Mouse (Mus musculus) stomach, postnatal 0 days (tissue): Measurements from ENCODE around the gene Malsu1. TPM values are rescaled to one million over a fixed set of nuclear protein-coding genes. Genes with fewer than 3 reads are reported as not detected.

Source experiments
- ATAC-seq: fragments of 200-750 bp; cut with Nextera tagmentation; 2 replicates; pipeline ENCODE4 v1.8.0; 2017; ENCODE audit not compliant: low FRiP score, low TSS enrichment
- DNase-seq: peaks from one replicate; pipeline ENCODE4 v3.0.0-alpha.2; 2016; ENCODE audit warnings: low spot score
- H3K27ac ChIP-seq: fragments of 300-500 bp; sonication (generic); replicated peaks from 2 replicates; pipeline ENCODE4 v1.5.1; 2014; ENCODE audit warnings: mild to moderate bottlenecking, control low read depth
- H3K27me3 ChIP-seq: fragments of 300-500 bp; sonication (generic); 2 replicates; pipeline ENCODE4 v1.6.1; 2014; ENCODE audit warnings: low read length; ENCODE audit not compliant: control insufficient read depth, insufficient read depth
- H3K36me3 ChIP-seq: fragments of 300-500 bp; sonication (generic); 2 replicates; pipeline ENCODE4 v1.6.1; 2014; ENCODE audit warnings: low read length, mixed read lengths; ENCODE audit not compliant: control insufficient read depth, insufficient read depth
- H3K4me1 ChIP-seq: fragments of 300-500 bp; sonication (generic); replicated peaks from 2 replicates; pipeline ENCODE4 v1.6.1; 2014; ENCODE audit warnings: antibody characterized with exemption; ENCODE audit not compliant: control insufficient read depth, insufficient read depth
- H3K4me2 ChIP-seq: fragments of 300-500 bp; sonication (generic); replicated peaks from 2 replicates; pipeline ENCODE4 v1.6.1; 2014; ENCODE audit warnings: low read depth, mild to moderate bottlenecking, control low read depth, moderate library complexity
- H3K4me3 ChIP-seq: fragments of 300-500 bp; sonication (generic); 2 replicates; pipeline ENCODE4 v1.5.1; 2014; ENCODE audit warnings: low read depth, low read length, control low read depth
- H3K9ac ChIP-seq: fragments of 300-500 bp; sonication (generic); 2 replicates; pipeline ENCODE4 v1.6.1; 2014; ENCODE audit warnings: mild to moderate bottlenecking, low read length, control low read depth, mixed read lengths
- H3K9me3 ChIP-seq: fragments of 300-500 bp; sonication (generic); 2 replicates; pipeline ENCODE4 v1.6.1; 2016; ENCODE audit warnings: low read length; ENCODE audit not compliant: control insufficient read depth
- CTCF ChIP-seq: IDR thresholded peaks from 2 replicates; pipeline ENCODE4 v1.5.1; 2016; ENCODE audit warnings: antibody characterized with exemption, low read depth, mild to moderate bottlenecking, moderate library complexity
- EP300 ChIP-seq: optimal IDR thresholded peaks from 2 replicates; pipeline ENCODE3; 2016; ENCODE audit warnings: antibody characterized with exemption
- WGBS: fragments of 180-500 bp; shearing (Covaris S2); extraction: QIAGEN DNeasy Blood & Tissue Kit; methylation state at CpG from one replicate; pipeline ENCODE4 v1.1.7; 2014; 5-methylcytosine and 5-hydroxymethylcytosine counted together
- polyA plus RNA-seq: library from polyadenylated mRNA; unstranded; fragments of >200 nt; fragmentation: Nextera tagmentation; extraction: Ambion mirVana; gene quantifications from 2 replicates; pipeline ENCODE4 v1.2.1, GENCODE M21; 2015

Gene Malsu1
- polyA plus RNA-seq = 76.6 and 87.6 TPM in 2 replicates

DNA sequence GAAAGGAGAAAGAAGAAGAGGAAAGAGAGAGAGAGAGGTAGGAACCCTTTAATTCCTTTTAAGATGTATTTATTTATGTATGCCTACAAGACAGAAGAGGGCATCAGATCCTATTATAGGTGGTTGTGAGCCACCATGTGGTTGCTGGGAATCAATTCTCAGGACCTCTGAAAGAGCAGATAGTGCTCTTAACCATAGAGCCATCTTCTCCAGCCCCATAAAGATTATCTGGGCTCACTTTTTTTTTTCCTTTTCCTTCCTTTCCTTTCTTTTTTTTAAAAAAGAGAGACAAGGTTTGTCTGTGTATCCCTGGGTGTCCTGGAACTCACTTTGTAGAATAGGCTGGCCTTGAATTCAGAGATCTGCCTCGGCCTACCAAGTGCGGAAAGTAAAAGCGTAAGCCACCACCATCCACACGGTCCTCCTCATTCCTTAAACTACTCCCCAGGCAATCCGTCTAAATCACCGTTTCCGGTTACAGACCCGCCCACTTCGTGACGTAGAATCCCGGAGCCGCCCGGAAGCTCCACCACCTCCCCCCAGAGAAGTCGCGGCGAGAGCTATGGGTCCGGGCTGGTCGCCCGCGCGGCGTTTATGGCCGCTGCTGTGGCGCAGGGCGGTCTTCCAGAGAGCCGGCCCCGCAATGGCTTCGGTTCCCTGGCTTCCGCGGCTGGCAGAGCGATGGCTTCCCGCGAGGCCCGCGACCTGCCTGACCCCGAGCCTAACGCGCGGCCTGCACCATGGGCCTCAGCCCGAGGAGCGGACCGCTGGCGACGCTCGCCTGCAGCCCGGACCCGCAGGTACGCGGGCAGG lies at the start of gene Malsu1:
Malsu1 (plus strand) TSS at position 492 of the 813 bp plus-strand sequence.
- peak; percentile 98 for ATAC-seq
- peak within 1 kb of the TSS; percentile 91 for H3K27ac ChIP-seq

DNA sequence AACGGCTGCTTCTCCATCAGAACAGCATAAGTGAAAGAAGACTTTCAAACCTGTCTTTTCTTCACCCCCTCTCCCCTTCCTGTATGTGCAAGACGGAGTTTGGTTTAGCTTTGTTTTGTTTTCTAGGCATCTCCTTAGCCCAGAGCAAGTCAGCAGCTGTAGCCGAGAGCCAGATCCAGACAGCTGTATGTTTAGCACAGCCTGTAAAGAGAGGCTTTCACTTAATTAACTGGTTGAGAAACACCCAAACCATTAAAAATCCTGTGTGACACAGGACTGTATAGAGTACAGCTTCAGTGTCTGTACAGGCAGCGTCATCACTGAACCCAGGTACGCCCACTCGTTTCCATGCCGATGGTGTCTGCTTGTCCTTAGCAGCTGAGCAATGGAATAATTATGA lies 48.3 kb upstream of the Malsu1 start:
- no peaks in the 10 kb centered on the region for H3K27me3 ChIP-seq
- H3K9ac ChIP-seq = no peak overlapping the region
- no peak overlapping the region for H3K4me2 ChIP-seq
- 74% methylated on average over 7 of the region's 7 CpGs for WGBS
- H3K9me3 ChIP-seq = no peaks in the 10 kb centered on the region
- H3K4me3 ChIP-seq = no peak overlapping the region
- no peak for ATAC-seq
- DNase-seq = no peak
- no peaks in the 10 kb centered on the region for H3K36me3 ChIP-seq
- H3K27ac ChIP-seq = no peak overlapping the region
- no peaks in the 10 kb centered on the region for H3K4me1 ChIP-seq
- no peak for TF ChIP-seq CTCF
- TF ChIP-seq EP300 = no peak

More for the DNA sequence above, at the start of gene Malsu1:
- peak within 1 kb of the TSS; percentile 98 for H3K9ac ChIP-seq
- H3K4me2 ChIP-seq = peak within 1 kb of the TSS; percentile 90
- under 1% methylated on average over 49 of the region's 49 CpGs for WGBS
- H3K36me3 ChIP-seq = no peaks in the 10 kb centered on the region
- no peaks in the 10 kb centered on the region for H3K9me3 ChIP-seq
- TF ChIP-seq EP300 (peak; percentile 77), CTCF (peak; percentile 19; the same call in 1 of the 2 replicates)
- peak within 1 kb of the TSS; percentile 97 for H3K4me3 ChIP-seq
- no peaks in the 10 kb centered on the region for H3K4me1 ChIP-seq
- H3K27me3 ChIP-seq = no peaks in the 10 kb centered on the region
- DNase-seq = peak; percentile 96

DNA sequence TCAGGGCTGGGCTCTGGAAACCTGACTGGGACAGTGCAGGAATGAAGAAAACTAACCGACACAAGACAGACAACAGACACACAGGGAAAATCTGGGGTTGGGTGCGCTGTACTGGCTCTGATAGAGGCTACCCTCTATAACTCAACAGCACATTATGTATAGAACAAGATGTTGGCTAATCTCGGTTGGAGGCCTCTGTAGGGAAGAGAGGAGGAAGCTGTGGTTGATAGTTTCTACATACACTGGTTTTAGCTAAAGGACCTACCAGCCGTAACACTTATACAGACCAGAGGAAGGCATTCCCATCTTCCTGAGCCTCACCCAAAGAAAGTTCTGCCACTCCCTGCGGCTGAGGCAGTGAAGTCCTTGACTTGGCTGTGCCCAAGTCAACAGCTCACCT lies 47.1 kb upstream of the Malsu1 start:
- H3K36me3 ChIP-seq = no peaks in the 10 kb centered on the region
- TF ChIP-seq CTCF (no peak), EP300 (no peak)
- H3K9ac ChIP-seq = no peak overlapping the region
- no peak overlapping the region for H3K4me2 ChIP-seq
- H3K27me3 ChIP-seq = no peaks in the 10 kb centered on the region
- no peaks in the 10 kb centered on the region for H3K4me1 ChIP-seq
- H3K9me3 ChIP-seq = no peaks in the 10 kb centered on the region
- H3K4me3 ChIP-seq = no peak overlapping the region
- ATAC-seq (no peak), DNase-seq (no peak)
- 70% methylated on average over 5 of the region's 5 CpGs for WGBS
- no peak overlapping the region for H3K27ac ChIP-seq

DNA sequence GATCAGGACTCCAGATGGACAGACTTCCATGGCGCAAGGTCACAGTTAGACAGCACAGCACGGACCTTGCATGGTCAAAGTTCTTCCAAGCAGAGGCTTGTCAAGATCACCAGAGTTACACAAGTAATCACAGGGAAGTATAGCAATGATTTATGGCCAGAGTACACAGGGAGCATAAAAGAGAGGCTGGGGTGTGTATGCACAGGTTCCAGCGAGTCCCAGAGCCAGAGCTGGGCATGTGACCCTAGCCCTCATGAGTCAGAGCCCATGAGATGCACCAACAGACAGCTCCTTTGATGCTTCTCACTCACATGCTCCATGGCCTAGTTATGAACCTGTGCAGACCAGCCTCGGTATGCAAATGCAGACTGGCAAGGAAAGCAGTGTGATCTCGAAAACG lies 45.6 kb upstream of the Malsu1 start:
- 57% methylated on average over 6 of the region's 6 CpGs for WGBS
- no peak for TF ChIP-seq EP300
- no peak for TF ChIP-seq CTCF
- H3K4me1 ChIP-seq = no peaks in the 10 kb centered on the region
- H3K9me3 ChIP-seq = no peaks in the 10 kb centered on the region
- H3K9ac ChIP-seq = no peak overlapping the region
- no peak overlapping the region for H3K4me3 ChIP-seq
- no peaks in the 10 kb centered on the region for H3K27me3 ChIP-seq
- no peak overlapping the region for H3K4me2 ChIP-seq
- H3K36me3 ChIP-seq = no peaks in the 10 kb centered on the region
- peak overlapping the region; percentile 88 for H3K27ac ChIP-seq
- ATAC-seq = peak; percentile 98
- DNase-seq = peak; percentile 72

DNA sequence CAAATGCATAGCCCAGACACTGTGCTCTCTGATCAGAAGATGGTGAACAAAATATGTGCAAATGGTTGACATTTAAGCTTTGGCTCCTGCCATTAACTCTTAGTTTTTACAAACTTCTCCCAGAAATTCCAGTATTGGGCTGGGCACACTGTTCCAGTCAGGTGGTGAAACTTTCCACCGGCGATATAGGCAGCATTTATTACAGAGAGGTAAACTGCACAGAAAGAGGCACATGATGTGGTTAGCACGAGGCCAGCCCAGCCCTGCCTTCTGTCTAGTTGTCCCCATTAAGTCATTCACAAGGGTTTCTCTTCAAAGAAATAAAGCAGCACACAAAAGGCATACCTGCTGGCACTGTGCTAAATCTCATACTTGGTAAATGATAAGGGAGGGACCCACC lies 44.9 kb upstream of the Malsu1 start:
- no peaks in the 10 kb centered on the region for H3K9me3 ChIP-seq
- DNase-seq = peak; percentile 39
- no peak overlapping the region for H3K9ac ChIP-seq
- TF ChIP-seq EP300 (no peak), CTCF (no peak)
- H3K4me2 ChIP-seq = no peak overlapping the region
- H3K27ac ChIP-seq = peak overlapping the region; percentile 88
- ATAC-seq = no peak
- H3K4me1 ChIP-seq = no peaks in the 10 kb centered on the region
- no peaks in the 10 kb centered on the region for H3K36me3 ChIP-seq
- H3K4me3 ChIP-seq = no peak overlapping the region
- WGBS = 64% methylated on average over 3 of the region's 3 CpGs
- H3K27me3 ChIP-seq = no peaks in the 10 kb centered on the region

DNA sequence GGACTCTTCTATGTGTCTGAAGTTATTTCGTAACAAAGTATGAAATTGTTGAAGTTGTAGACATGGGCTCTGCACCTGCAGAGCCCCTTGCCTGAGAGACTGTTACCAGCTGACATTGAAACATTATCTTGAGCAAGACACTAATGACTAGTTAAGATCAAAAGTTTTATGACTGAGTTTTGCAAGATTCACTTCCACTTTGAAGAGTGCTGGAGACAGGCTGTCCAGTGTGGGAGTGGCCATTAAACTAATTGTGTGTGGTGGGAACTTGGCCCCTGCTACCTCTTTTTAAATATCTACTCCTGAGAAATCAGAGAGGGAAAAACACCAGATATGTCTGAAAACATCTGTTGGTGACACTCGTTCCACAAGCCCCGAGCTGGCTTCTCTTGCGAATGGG lies 42.4 kb upstream of the Malsu1 start:
- H3K27ac ChIP-seq = no peak overlapping the region
- H3K4me3 ChIP-seq = no peak overlapping the region
- H3K36me3 ChIP-seq = no peaks in the 10 kb centered on the region
- H3K4me2 ChIP-seq = no peak overlapping the region
- H3K27me3 ChIP-seq = no peaks in the 10 kb centered on the region
- TF ChIP-seq CTCF (no peak), EP300 (no peak)
- H3K9me3 ChIP-seq = no peaks in the 10 kb centered on the region
- ATAC-seq (no peak), DNase-seq (no peak)
- 72% methylated on average over 4 of the region's 4 CpGs for WGBS
- H3K9ac ChIP-seq = no peak overlapping the region
- H3K4me1 ChIP-seq = no peaks in the 10 kb centered on the region
